10 mouse cellular contexts compared by ENCODE assay signal in the genomic region with DNA sequence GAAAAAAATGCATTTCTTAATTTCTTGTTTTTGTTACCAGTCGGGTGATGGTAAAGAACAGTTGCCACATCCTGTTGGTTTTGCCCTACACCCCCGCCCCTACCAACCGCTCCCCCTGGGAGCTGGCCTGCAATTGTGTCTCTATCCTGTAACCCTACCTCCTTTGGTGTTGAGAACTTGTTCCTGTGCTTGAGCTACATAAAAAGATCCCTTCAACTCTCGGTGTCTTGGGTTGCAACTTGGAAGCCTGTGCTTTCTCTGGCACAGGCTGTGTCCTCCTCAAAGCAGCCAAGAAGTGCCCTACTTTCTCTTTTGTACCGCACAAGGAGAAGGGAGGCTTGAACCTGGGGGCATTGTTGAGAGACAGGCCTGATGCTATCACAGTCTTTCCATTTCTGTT.
DNase-seq lines count a peak whose midpoint lies in the region; TF ChIP-seq lines count a peak whose summit lies in the region.
"Had no signal": no experiment of that assay in that cellular context is flagged by ENCODE, and none has a peak within 500 bp of the region (broad histone marks: within the 10 kb centered on the region; RNA-seq: fewer than 3 reads in every experiment).

No protein-coding gene starts in this region.

- H3K4me3 ChIP-seq in liver, adult 2 months (ENCODE audit: insufficient read depth, low read depth, low read length) = no peak overlapping the region
- no peak overlapping the region for H3K4me3 ChIP-seq in bone marrow macrophage, adult 2 months (ENCODE audit: insufficient read depth, low read length)
- H3K4me3 ChIP-seq in macrophage (ENCODE audit: inconsistent target) = no peak overlapping the region
- H3K4me3 ChIP-seq: midbrain, embryonic 12.5 days had no signal

- H3K27ac ChIP-seq in liver, adult 2 months (replicated peaks; ENCODE audit: insufficient read depth, low read depth, low read length) = peak overlapping the region; percentile 23; the same call in 1 of the 2 replicates
- H3K27ac ChIP-seq in bone marrow macrophage, adult 2 months (ENCODE audit: insufficient read depth, low read depth, low read length) = peak overlapping the region; percentile 94
- peak overlapping the region; percentile 94 for H3K27ac ChIP-seq in macrophage
- H3K27ac ChIP-seq: midbrain, embryonic 12.5 days had no signal

- H3K27me3 ChIP-seq in liver, adult 2 months (ENCODE audit: control insufficient read depth, insufficient read depth, low read length) = no peaks in the 10 kb centered on the region

- WGBS in liver, adult 2 months = 87% methylated on average over 5 of the region's 5 CpGs
- WGBS in macrophage (ENCODE audit: missing documents) = 19% methylated on average over 5 of the region's 5 CpGs

- H3K79me2 ChIP-seq in liver, adult 2 months (ENCODE audit: control insufficient read depth, insufficient read depth, low read length) = no peaks in the 10 kb centered on the region
- H3K79me2 ChIP-seq in macrophage (ENCODE audit: inconsistent target) = no peaks in the 10 kb centered on the region

- H3K36me3 ChIP-seq in liver, adult 2 months (ENCODE audit: control insufficient read depth, insufficient read depth, low read length) = no peaks in the 10 kb centered on the region
- H3K36me3 ChIP-seq in macrophage (ENCODE audit: inconsistent target) = no peaks in the 10 kb centered on the region
- H3K36me3 ChIP-seq: midbrain, embryonic 12.5 days had no signal

- no peaks in the 10 kb centered on the region for H3K4me1 ChIP-seq in liver, adult 2 months (ENCODE audit: control insufficient read depth, insufficient read depth, low read length)
- H3K4me1 ChIP-seq in bone marrow macrophage, adult 2 months (ENCODE audit: control insufficient read depth, insufficient read depth, low read length) = peaks cover 47% of the 10 kb centered on the region

- no peak for TF ChIP-seq CTCF in liver, adult 2 months (IDR thresholded peaks at IDR 0.05; ENCODE audit: low read depth, low read length)
- TF ChIP-seq CTCF in bone marrow macrophage, adult 2 months (IDR thresholded peaks at IDR 0.05; ENCODE audit: low read depth, low read length) = no peak

- no peak for DNase-seq in liver, adult 2 months (ENCODE audit: extremely low read depth, low read depth, low spot score)
- DNase-seq in liver = no peak
- peak; percentile 80 for DNase-seq in thymus, postnatal 0 days (ENCODE audit: low spot score)
- no peak for DNase-seq in yolk sac, embryonic 10.5 days (ENCODE audit: low spot score)
- no peak for DNase-seq in MN1 (ENCODE audit: low spot score)
- DNase-seq: cerebellum, adult 9-11 months; retina, postnatal 1 day had no signal

- H3K9ac ChIP-seq in liver, adult 2 months (ENCODE audit: low read depth, low read length) = no peak overlapping the region
- H3K9ac ChIP-seq: midbrain, embryonic 12.5 days had no signal

- TF ChIP-seq POLR2A in liver, adult 2 months (IDR thresholded peaks at IDR 0.05; ENCODE audit: extremely low read depth, insufficient read depth, low read length) = no peak
- TF ChIP-seq POLR2A in bone marrow macrophage, adult 2 months (IDR thresholded peaks at IDR 0.05; ENCODE audit: borderline replicate concordance, low read depth, low read length) = no peak

Comparison
In these comparisons a context has a peak if more than half of its experiments do, and no peak if none do; other contexts are left out.
1. H3K27ac ChIP-seq: peak in every context shown above with its lines; median percentile 94 in bone marrow macrophage, adult 2 months; 94 in macrophage; 23 in liver, adult 2 months.